Comparison of ENCODE assay signal across 24 mouse cellular contexts in genomic region chr13:93383620-93384019, GRCm38 (mm10).
"Had no signal": no experiment of that assay in that cellular context is flagged by ENCODE, and none has a peak within 500 bp of the region (broad histone marks: within the 10 kb centered on the region; RNA-seq: fewer than 3 reads in every experiment).

No protein-coding gene starts in this region.

- H3K9me3 ChIP-seq: heart, embryonic 13.5 days; heart, embryonic 15.5 days; hindbrain, embryonic 10.5 days; hindbrain, embryonic 12.5 days; intestine, embryonic 15.5 days; limb, embryonic 10.5 days; limb, embryonic 12.5 days had no signal

- H3K27me3 ChIP-seq: heart, embryonic 13.5 days; heart, embryonic 15.5 days; hindbrain, embryonic 12.5 days; intestine, embryonic 15.5 days; limb, embryonic 12.5 days had no signal

- H3K27ac ChIP-seq: gastrocnemius, adult 2 months; heart, embryonic 13.5 days; heart, embryonic 15.5 days; hindbrain, embryonic 10.5 days; hindbrain, embryonic 12.5 days; hindbrain, embryonic 14.5 days; intestine, embryonic 15.5 days; kidney, postnatal 0 days; limb, embryonic 10.5 days; limb, embryonic 12.5 days had no signal

- H3K36me3 ChIP-seq: heart, embryonic 15.5 days; hindbrain, embryonic 10.5 days; hindbrain, embryonic 12.5 days; intestine, embryonic 15.5 days; limb, embryonic 10.5 days had no signal

- H3K4me3 ChIP-seq: gastrocnemius, adult 2 months; heart, embryonic 13.5 days; heart, embryonic 15.5 days; hindbrain, embryonic 10.5 days; hindbrain, embryonic 12.5 days; intestine, embryonic 15.5 days; limb, embryonic 10.5 days; limb, embryonic 12.5 days had no signal

- H3K4me1 ChIP-seq: hindbrain, embryonic 10.5 days; hindbrain, embryonic 12.5 days; intestine, embryonic 15.5 days; limb, embryonic 12.5 days had no signal

- ATAC-seq: hindbrain, embryonic 16.5 days; inflammation-experienced regulatory T-cells, adult 6 months; intestine, embryonic 15.5 days; intestine, postnatal 0 days had no signal

- DNase-seq: gastrocnemius, adult 2 months; gastrocnemius, postnatal 10 days; gastrocnemius, postnatal 25 days; heart, adult 18-20 months; heart, postnatal 4 days; kidney, adult 18-20 months; kidney, adult 8-10 months; kidney, postnatal 14 days; kidney, postnatal 36 days; layer of hippocampus, adult 9-11 months; layer of hippocampus, postnatal 36 days had no signal

- H3K9ac ChIP-seq: heart, embryonic 13.5 days; heart, embryonic 15.5 days; hindbrain, embryonic 12.5 days; hindbrain, embryonic 14.5 days; intestine, embryonic 15.5 days; limb, embryonic 12.5 days had no signal

- H3K4me2 ChIP-seq: heart, embryonic 11.5 days; heart, embryonic 13.5 days; heart, embryonic 15.5 days; hindbrain, embryonic 12.5 days; hindbrain, embryonic 14.5 days; intestine, embryonic 15.5 days; limb, embryonic 12.5 days had no signal
